Mouse (Mus musculus) CH12.LX (cell line): ENCODE measurements at regions not wholly inside any gene's neighbourhood (a gene's known extent, or its start where the extent isn't known, plus 50 kb on each side); places are given as distances from the start of the nearest gene placed in this dataset.

Experiments used
- DNase-seq: peaks from one replicate; pipeline ENCODE4 v3.0.0-alpha.2; 2013; ENCODE audit errors: extremely low read depth
- H3K27ac ChIP-seq: 2 replicates; pipeline ENCODE4 v1.5.1; 2012; ENCODE audit warnings: low read depth, mild to moderate bottlenecking, control low read depth, moderate library complexity; ENCODE audit not compliant: insufficient read depth
- H3K27me3 ChIP-seq: replicated peaks from 2 replicates; pipeline ENCODE3; 2012; ENCODE audit warnings: inconsistent platforms
- H3K36me3 ChIP-seq, 2 experiments: replicated peaks in 1 of 2; 2 replicates each; pipeline versions ENCODE3 to v1.6.1; 2012; ENCODE audit warnings: inconsistent platforms in 1 of 2, low read length in 1 of 2, mild to moderate bottlenecking in 1 of 2, mixed read lengths in 1 of 2, moderate library complexity in 1 of 2; ENCODE audit not compliant: control insufficient read depth in 1 of 2, insufficient read depth in 1 of 2
- H3K4me1 ChIP-seq, 2 experiments: 2 replicates each; pipeline ENCODE4 v1.6.1; 2012; ENCODE audit warnings: inconsistent platforms in 1 of 2, moderate library complexity in 1 of 2; ENCODE audit not compliant: insufficient read depth in 2 of 2, control insufficient read depth in 1 of 2
- H3K4me2 ChIP-seq: 2 replicates; pipeline ENCODE4 v1.6.1; 2012; ENCODE audit warnings: low read depth, mild to moderate bottlenecking, control low read depth; ENCODE audit not compliant: poor library complexity, insufficient read depth, severe bottlenecking
- H3K4me3 ChIP-seq, 3 experiments: fragments of 150-350 bp in 1 of 3; sonication (generic) in 1 of 3; replicated peaks in 1 of 3; 2 replicates each; pipeline versions ENCODE3 to v1.5.1; 2011 to 2012; ENCODE audit warnings: low read depth in 2 of 3, low read length in 2 of 3, mild to moderate bottlenecking in 2 of 3, moderate library complexity in 2 of 3, control low read depth in 1 of 3, improper control_type of control experiment in 1 of 3, inconsistent platforms in 1 of 3, mixed read lengths in 1 of 3; ENCODE audit not compliant: poor library complexity in 1 of 3
- H3K79me2 ChIP-seq: replicated peaks from 2 replicates; pipeline ENCODE4 v1.6.1; 2012; ENCODE audit warnings: mild to moderate bottlenecking, moderate library complexity; ENCODE audit not compliant: control insufficient read depth, poor library complexity, insufficient read depth, severe bottlenecking; ENCODE audit errors: extremely low read depth
- H3K9ac ChIP-seq: 2 replicates; pipeline ENCODE4 v1.6.1; 2012; ENCODE audit warnings: low read depth, mild to moderate bottlenecking, control low read depth, moderate library complexity; ENCODE audit not compliant: insufficient read depth
- H3K9me3 ChIP-seq: replicated peaks from 2 replicates; pipeline ENCODE3; 2012; ENCODE audit warnings: low read length, inconsistent platforms, mixed read lengths
- CTCF ChIP-seq, 2 experiments: IDR thresholded peaks in 1 of 2; conservative IDR thresholded peaks in 1 of 2; 2 replicates each; pipeline ENCODE4 v1.5.1; 2011 to 2012; ENCODE audit warnings: low read depth in 2 of 2, low read length in 2 of 2, improper control_type of control experiment in 1 of 2, inconsistent platforms in 1 of 2, mild to moderate bottlenecking in 1 of 2, moderate library complexity in 1 of 2
- E2F4 ChIP-seq: IDR thresholded peaks from 2 replicates; pipeline ENCODE4 v1.6.1; 2011; ENCODE audit warnings: low read depth, low read length, improper control_type of control experiment; ENCODE audit not compliant: insufficient replicate concordance
- ELF1 ChIP-seq: IDR thresholded peaks from 2 replicates; pipeline ENCODE4 v1.6.1; 2014; ENCODE audit warnings: low read depth, mild to moderate bottlenecking, inconsistent platforms, low read length, improper control_type of control experiment
- EP300 ChIP-seq: IDR thresholded peaks from 2 replicates; pipeline ENCODE4 v1.6.1; 2011; ENCODE audit warnings: low read length, improper control_type of control experiment
- HCFC1 ChIP-seq: IDR thresholded peaks from 2 replicates; pipeline ENCODE4 v1.6.1; 2012; ENCODE audit warnings: low read depth, mild to moderate bottlenecking, inconsistent platforms, low read length, improper control_type of control experiment
- KAT2A ChIP-seq: IDR thresholded peaks from 2 replicates; pipeline ENCODE4 v1.6.1; 2012; ENCODE audit warnings: low read length, improper control_type of control experiment, inconsistent platforms; ENCODE audit not compliant: insufficient replicate concordance
- MAZ ChIP-seq: IDR thresholded peaks from 2 replicates; pipeline ENCODE4 v1.6.1; 2012; ENCODE audit warnings: low read depth, mild to moderate bottlenecking, inconsistent platforms, low read length, improper control_type of control experiment, moderate library complexity
- MXI1 ChIP-seq: IDR thresholded peaks from 2 replicates; pipeline ENCODE4 v1.6.1; 2011; ENCODE audit warnings: mild to moderate bottlenecking, low read depth, low read length, improper control_type of control experiment
- MYC ChIP-seq: IDR thresholded peaks from 2 replicates; pipeline ENCODE4 v1.6.1; 2011; ENCODE audit warnings: low read depth, mild to moderate bottlenecking, improper control_type of control experiment, low read length
- NELFE ChIP-seq: IDR thresholded peaks from 2 replicates; pipeline ENCODE4 v1.6.1; 2011; ENCODE audit warnings: low read depth, low read length, improper control_type of control experiment
- NRF1 ChIP-seq: IDR thresholded peaks from 2 replicates; pipeline ENCODE4 v1.6.1; 2014; ENCODE audit warnings: low read depth, mild to moderate bottlenecking, inconsistent platforms, low read length, improper control_type of control experiment, moderate library complexity
- PAX5 ChIP-seq: IDR thresholded peaks from 2 replicates; pipeline ENCODE4 v1.6.1; 2012; ENCODE audit warnings: low read length, inconsistent platforms, mixed read lengths
- UBTF ChIP-seq: IDR thresholded peaks from 2 replicates; pipeline ENCODE4 v1.6.1; 2012; ENCODE audit warnings: low read depth, mild to moderate bottlenecking, inconsistent platforms, low read length, improper control_type of control experiment, moderate library complexity
- USF1 ChIP-seq: IDR thresholded peaks from 2 replicates; pipeline ENCODE4 v1.6.1; 2014; ENCODE audit warnings: low read depth, mild to moderate bottlenecking, inconsistent platforms, low read length, improper control_type of control experiment
- ZC3H11A ChIP-seq: IDR thresholded peaks from 2 replicates; pipeline ENCODE4 v1.6.1; 2012; ENCODE audit warnings: low read depth, mild to moderate bottlenecking, inconsistent platforms, low read length, improper control_type of control experiment
- ZMIZ1 ChIP-seq: IDR thresholded peaks from 2 replicates; pipeline ENCODE4 v1.6.1; 2012; ENCODE audit warnings: low read depth, mild to moderate bottlenecking, inconsistent platforms, low read length, improper control_type of control experiment
- dilution Hi-C: fragments of 300-500 bp; cut with MboI; formaldehyde crosslinking; loops from 2 replicates; pipeline ENCODE4 v1.14.3; 2020; ENCODE audit warnings: low sequenced_read_pairs; ENCODE audit not compliant: extremely low pct_unique_long_range_greater_than_20kb, extremely low pct_ligation_motif_present
- in situ Hi-C: fragments of 300-500 bp; cut with MboI; formaldehyde crosslinking; loops from 3 replicates; pipeline ENCODE4 v1.14.3; 2019; ENCODE audit warnings: low sequenced_read_pairs, low pct_ligation_motif_present, low pct_unique_long_range_greater_than_20kb, mixed read lengths

GRCm38 (mm10) chr12:106732108-106732857 lies 722.3 kb downstream of the Vrk1 start:
- no peak overlapping the region for H3K9ac ChIP-seq
- no peak for DNase-seq
- no peak overlapping the region for H3K4me3 ChIP-seq
- in situ Hi-C loops (no loop called here), dilution Hi-C loops (no loop called here)
- no peaks in the 10 kb centered on the region for H3K36me3 ChIP-seq
- H3K27ac ChIP-seq, result no peak overlapping the region
- TF ChIP-seq NELFE (no peak), MYC (no peak), ZMIZ1 (no peak), CTCF (conservative IDR thresholded peaks at IDR 0.05 in 1 of 2, IDR thresholded peaks at IDR 0.05 in 1 of 2; ENCODE audit: low read depth in 2 of 2, low read length in 2 of 2) (no peak), USF1 (no peak), ZC3H11A (no peak), PAX5 (no peak), MAZ (no peak), EP300 (no peak), NRF1 (no peak), E2F4 (no peak), HCFC1 (no peak), MXI1 (no peak), UBTF (no peak), KAT2A (no peak), ELF1 (no peak)
- H3K4me1 ChIP-seq, result no peaks in the 10 kb centered on the region
- no peaks in the 10 kb centered on the region for H3K27me3 ChIP-seq
- peaks cover 92% of the 10 kb centered on the region for H3K9me3 ChIP-seq
- H3K4me2 ChIP-seq, result no peak overlapping the region
- no peaks in the 10 kb centered on the region for H3K79me2 ChIP-seq

- no peak for DNase-seq
- no peak overlapping the region for H3K4me2 ChIP-seq
- no peak overlapping the region for H3K27ac ChIP-seq
- H3K4me3 ChIP-seq, result no peak overlapping the region
- no peaks in the 10 kb centered on the region for H3K79me2 ChIP-seq
- TF ChIP-seq EP300, result no peak
- no peak for TF ChIP-seq MXI1
- in situ Hi-C loops (no loop called here), dilution Hi-C loops (no loop called here)
- H3K4me1 ChIP-seq, result no peaks in the 10 kb centered on the region
- peaks cover 91% of the 10 kb centered on the region for H3K9me3 ChIP-seq
- H3K27me3 ChIP-seq, result no peaks in the 10 kb centered on the region
- H3K36me3 ChIP-seq, result no peaks in the 10 kb centered on the region
- H3K9ac ChIP-seq, result no peak overlapping the region
Measured at GRCm38 (mm10) chr12:106748765-106749164, 738.7 kb downstream of the Vrk1 start.
